Mouse (Mus musculus) thymus, adult 2 months (tissue): ENCODE data around the gene Hkdc1. TPM values are rescaled to one million over a fixed set of nuclear protein-coding genes. Genes with fewer than 3 reads are reported as not detected.

Source experiments
- DNase-seq: peaks from one replicate; pipeline ENCODE4 v3.0.0; 2021
- H3K27ac ChIP-seq: fragments of 200-500 bp; 2 replicates; pipeline ENCODE4 v1.5.1; 2012; ENCODE audit warnings: low read length, control low read depth; ENCODE audit not compliant: control insufficient read depth, insufficient read depth
- H3K27me3 ChIP-seq: fragments of 200-500 bp; 2 replicates; pipeline ENCODE4 v1.6.1; 2012; ENCODE audit warnings: mild to moderate bottlenecking, low read length, moderate library complexity, mixed read lengths; ENCODE audit not compliant: control insufficient read depth, insufficient read depth
- H3K36me3 ChIP-seq: fragments of 200-500 bp; 2 replicates; pipeline ENCODE4 v1.6.1; 2012; ENCODE audit warnings: mild to moderate bottlenecking, low read length, moderate library complexity; ENCODE audit not compliant: control insufficient read depth, insufficient read depth
- H3K4me1 ChIP-seq: fragments of 200-500 bp; replicated peaks from 2 replicates; pipeline ENCODE4 v1.6.1; 2012; ENCODE audit warnings: low read length; ENCODE audit not compliant: control insufficient read depth, insufficient read depth
- H3K4me3 ChIP-seq: fragments of 200-500 bp; 2 replicates; pipeline ENCODE4 v1.5.1; 2012; ENCODE audit warnings: mild to moderate bottlenecking, low read length, control low read depth, moderate library complexity; ENCODE audit not compliant: control insufficient read depth, insufficient read depth
- CTCF ChIP-seq: fragments of 200-500 bp; IDR thresholded peaks from 2 replicates; pipeline ENCODE4 v1.5.1; 2012; ENCODE audit warnings: mild to moderate bottlenecking, control low read depth, low read length, moderate library complexity, borderline replicate concordance; ENCODE audit not compliant: control insufficient read depth, poor library complexity, insufficient read depth; ENCODE audit errors: extremely low read depth
- POLR2A ChIP-seq: fragments of 200-500 bp; IDR thresholded peaks from 2 replicates; pipeline ENCODE4 v1.6.1; 2012; ENCODE audit warnings: mild to moderate bottlenecking, low read length, control low read depth, moderate library complexity; ENCODE audit not compliant: control insufficient read depth, poor library complexity, insufficient read depth; ENCODE audit errors: extremely low read depth
- whole genome bisulfite sequencing: fragments of 180-500 bp; shearing (Covaris S2); methylation state at CpG from one replicate; pipeline ENCODE4 v1.1.7; 2018; 5-methylcytosine and 5-hydroxymethylcytosine counted together
- polyA plus RNA-seq: library from polyadenylated mRNA; depleted of rRNA; stranded (reverse); fragments of >200 nt; gene quantifications from 2 replicates; pipeline ENCODE4 v1.2.3, GENCODE M21; 2012

Gene Hkdc1
- polyA plus RNA-seq, 1 experiment, result 0.15 TPM

GRCm38 (mm10) chr10:62430427-62430826 lies 8.1 kb upstream of the Hkdc1 start:
- peaks cover 62% of the 10 kb centered on the region for H3K36me3 ChIP-seq
- H3K4me1 ChIP-seq, result no peaks in the 10 kb centered on the region
- H3K4me3 ChIP-seq, result no peak overlapping the region
- TF ChIP-seq POLR2A, result no peak
- no peak overlapping the region for H3K27ac ChIP-seq
- H3K27me3 ChIP-seq, result no peaks in the 10 kb centered on the region
- 92% methylated on average over 5 of the region's 5 CpGs for WGBS
- no peak for DNase-seq

GRCm38 (mm10) chr10:62425081-62425871 lies 3.0 kb upstream of the Hkdc1 start:
- H3K4me1 ChIP-seq, result no peaks in the 10 kb centered on the region
- no peak for DNase-seq
- H3K27me3 ChIP-seq, result no peaks in the 10 kb centered on the region
- TF ChIP-seq POLR2A (no peak), CTCF (no peak)
- peaks cover 17% of the 10 kb centered on the region for H3K36me3 ChIP-seq
- H3K27ac ChIP-seq, result no peak overlapping the region
- no peak overlapping the region for H3K4me3 ChIP-seq
- WGBS, result 73% methylated on average over 9 of the region's 9 CpGs

DNA sequence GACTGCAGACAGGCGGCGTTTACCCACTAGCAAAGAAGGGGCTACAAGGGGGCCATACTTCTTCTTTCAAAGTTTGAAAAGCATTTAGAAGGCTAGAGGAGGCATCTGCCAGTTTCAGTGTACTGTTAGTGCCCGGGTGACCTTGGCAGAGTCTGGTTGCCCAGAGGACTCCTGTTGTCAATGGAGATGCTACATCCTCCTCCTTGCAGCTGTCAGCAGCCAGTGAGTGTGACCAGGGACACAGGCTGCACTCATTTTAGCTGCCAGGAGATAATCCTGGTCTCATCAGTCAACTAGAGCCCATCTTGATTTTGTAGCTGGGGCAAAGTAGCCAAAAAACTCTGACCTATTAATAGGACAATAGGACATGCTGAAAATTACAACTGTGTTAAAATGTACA lies 1.2 kb downstream of the Hkdc1 start:
- Histone ChIP-seq H3K4me3 (no peak overlapping the region), H3K36me3 (no peaks in the 10 kb centered on the region), H3K27me3 (no peaks in the 10 kb centered on the region), H3K27ac (no peak overlapping the region), H3K4me1 (no peaks in the 10 kb centered on the region)
- WGBS, result 88% methylated on average over 3 of the region's 3 CpGs
- no peak for DNase-seq
- TF ChIP-seq POLR2A (no peak), CTCF (no peak)

DNA sequence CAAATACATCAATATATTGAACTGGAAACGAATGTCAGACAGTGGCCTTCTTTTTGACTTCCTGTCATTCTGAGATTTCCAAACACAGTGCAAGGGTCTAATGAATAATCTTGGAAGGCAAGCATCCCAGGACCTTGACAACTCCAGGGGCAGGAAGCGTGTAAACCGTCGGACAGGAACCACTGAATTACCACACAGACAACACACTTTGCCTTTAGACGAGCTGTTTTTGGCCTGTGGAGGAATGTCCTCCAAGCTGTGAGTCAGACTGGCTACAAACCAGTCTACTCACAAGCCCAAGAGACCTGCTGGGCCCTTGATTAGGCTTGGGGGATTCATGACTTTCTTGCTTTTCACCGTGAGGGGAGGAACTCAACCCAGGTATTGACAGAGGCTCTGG lies 1.9 kb downstream of the Hkdc1 start:
- H3K27ac ChIP-seq, result no peak overlapping the region
- H3K36me3 ChIP-seq, result no peaks in the 10 kb centered on the region
- H3K4me1 ChIP-seq, result no peaks in the 10 kb centered on the region
- TF ChIP-seq POLR2A (no peak), CTCF (no peak)
- 67% methylated on average over 6 of the region's 6 CpGs for WGBS
- DNase-seq, result no peak
- H3K27me3 ChIP-seq, result no peaks in the 10 kb centered on the region
- no peak overlapping the region for H3K4me3 ChIP-seq

- H3K27ac ChIP-seq, result no peak overlapping the region
- 96% methylated on average over 5 of the region's 5 CpGs for WGBS
- no peaks in the 10 kb centered on the region for H3K4me1 ChIP-seq
- H3K27me3 ChIP-seq, result no peaks in the 10 kb centered on the region
- H3K36me3 ChIP-seq, result no peaks in the 10 kb centered on the region
- no peak for DNase-seq
- H3K4me3 ChIP-seq, result no peak overlapping the region
- TF ChIP-seq CTCF (no peak), POLR2A (no peak)
Observed at GRCm38 (mm10) chr10:62419422-62419821, 2.9 kb downstream of the Hkdc1 start.

DNA sequence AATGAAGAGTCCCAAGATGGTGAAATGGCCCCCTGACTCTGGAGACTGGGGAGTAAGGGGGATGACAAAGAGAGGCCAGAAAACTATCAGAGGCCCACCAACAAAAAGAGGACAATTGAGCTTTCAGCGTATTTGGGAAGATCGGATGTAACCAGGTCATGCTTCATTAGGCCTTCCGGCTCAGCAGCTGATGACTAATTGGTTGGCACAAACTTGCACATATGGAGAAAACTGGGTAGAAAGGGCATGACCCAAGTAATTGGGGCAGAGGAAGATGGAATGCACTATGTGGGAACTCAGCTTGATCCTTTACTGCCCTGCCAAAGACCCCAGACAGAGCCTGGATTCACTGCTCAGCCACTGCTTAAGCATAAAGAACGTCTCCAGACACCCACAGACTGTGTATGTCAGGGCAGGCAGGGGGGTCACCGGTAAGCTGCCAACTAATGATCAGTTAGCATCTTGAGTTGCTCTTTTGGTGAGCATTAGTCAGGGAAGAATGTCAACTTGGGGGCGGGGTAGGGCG lies 3.4 kb downstream of the Hkdc1 start:
- Histone ChIP-seq H3K4me1 (no peaks in the 10 kb centered on the region), H3K27ac (no peak overlapping the region), H3K36me3 (no peaks in the 10 kb centered on the region), H3K27me3 (no peaks in the 10 kb centered on the region), H3K4me3 (no peak overlapping the region)
- no peak for DNase-seq
- WGBS, result 89% methylated on average over 7 of the region's 7 CpGs
- TF ChIP-seq CTCF (no peak), POLR2A (no peak)
